Mouse (Mus musculus): ENCODE data around the gene Tsku.

DNA sequence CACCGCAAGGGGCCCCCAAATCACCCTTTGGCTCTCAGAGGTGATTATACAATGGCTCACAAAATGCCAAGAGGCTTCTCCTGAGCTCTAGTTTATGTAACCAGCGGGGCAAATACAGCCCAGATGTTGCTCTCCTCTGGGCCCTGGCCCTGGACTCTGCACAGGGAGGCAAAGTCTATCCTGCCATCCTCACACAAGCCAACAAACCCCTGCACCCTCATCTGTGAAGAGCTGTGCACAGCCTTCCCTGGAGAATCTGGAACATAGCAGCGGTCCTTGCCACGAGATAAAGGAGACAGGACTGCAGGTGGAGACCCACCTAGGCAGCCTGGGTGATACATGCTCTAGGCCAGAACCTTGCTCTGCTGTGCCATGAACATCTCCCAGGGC, 6.2 kb downstream of the Tsku start:
- TF ChIP-seq EP300 (IDR thresholded peaks at IDR 0.05; ENCODE audit: low read depth) (no peak), CTCF (IDR thresholded peaks at IDR 0.05; ENCODE audit: low read depth) (no peak)

Measured in liver, embryonic 14.5 days (tissue).